Mouse (Mus musculus) cerebellum, adult 11-12 months (tissue): Measurements from ENCODE around the gene Prdm12.
A peak's percentile ranks its signal among the peaks of the same experiment; 100 is the strongest.
"Not testable (repeated sequence)": the region's sequence is repeated elsewhere in the genome, so short reads cannot be mapped to it uniquely, and the experiment has no call there.

Experiments
- DNase-seq: peaks from one replicate; pipeline ENCODE4 v3.0.0; 2022

The Prdm12 gene

GRCm38 (mm10) chr2:31653971-31654853 lies 14.4 kb downstream of the Prdm12 start:
- peak; percentile 27 for DNase-seq

DNA sequence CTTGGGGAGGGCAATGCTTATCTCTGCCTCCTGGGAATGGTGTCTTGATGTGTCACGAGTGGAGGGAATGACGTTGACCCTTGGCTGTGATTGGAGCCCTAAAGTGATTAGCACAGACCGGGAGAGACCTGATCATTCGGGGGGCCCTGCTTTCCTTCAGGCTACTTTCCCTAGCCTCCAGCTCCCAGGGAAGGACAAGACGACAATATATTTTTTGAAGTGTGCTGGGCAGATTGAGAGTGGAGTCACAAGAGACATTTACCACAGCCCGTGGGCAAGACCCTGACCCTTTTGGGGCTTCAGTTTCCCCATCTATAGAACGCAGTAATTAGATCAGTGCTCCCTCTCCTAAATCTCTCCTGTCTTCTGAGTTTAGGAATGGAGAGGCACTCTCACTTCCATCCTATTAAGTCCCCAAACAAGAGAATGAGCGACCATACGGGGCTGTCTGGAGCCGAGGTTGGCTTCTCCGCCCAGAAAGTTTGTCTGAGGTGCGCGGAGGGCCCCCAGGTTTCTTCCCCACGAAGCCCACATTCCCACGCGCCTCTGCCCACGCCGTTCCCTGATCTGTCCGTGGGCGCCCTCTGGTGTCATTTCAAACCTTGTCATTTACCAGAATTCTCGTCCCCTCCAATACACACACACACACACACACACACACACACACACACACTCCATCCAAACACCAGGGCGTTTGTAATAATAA lies 15.2 kb downstream of the Prdm12 start:
- DNase-seq: no peak

DNA sequence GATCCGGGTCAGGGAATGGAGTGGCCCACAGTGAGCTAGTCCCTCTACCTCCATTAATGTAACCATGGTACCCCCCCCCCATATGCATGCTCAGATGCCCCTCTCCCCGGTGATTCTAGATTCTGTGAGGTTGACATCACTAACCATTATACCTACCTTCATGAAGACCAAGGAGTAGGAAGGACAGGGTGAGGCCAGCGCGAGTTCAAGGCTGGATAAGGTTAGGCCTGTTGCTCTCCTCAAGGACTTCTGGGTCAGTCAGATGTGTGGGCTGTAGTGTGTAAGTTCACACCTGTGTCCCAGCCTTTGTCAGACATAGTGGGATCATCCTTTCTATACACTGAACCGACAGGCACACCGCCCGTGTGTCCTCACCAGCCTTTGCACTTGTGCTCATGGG lies 16.5 kb downstream of the Prdm12 start:
- DNase-seq: no peak

DNA sequence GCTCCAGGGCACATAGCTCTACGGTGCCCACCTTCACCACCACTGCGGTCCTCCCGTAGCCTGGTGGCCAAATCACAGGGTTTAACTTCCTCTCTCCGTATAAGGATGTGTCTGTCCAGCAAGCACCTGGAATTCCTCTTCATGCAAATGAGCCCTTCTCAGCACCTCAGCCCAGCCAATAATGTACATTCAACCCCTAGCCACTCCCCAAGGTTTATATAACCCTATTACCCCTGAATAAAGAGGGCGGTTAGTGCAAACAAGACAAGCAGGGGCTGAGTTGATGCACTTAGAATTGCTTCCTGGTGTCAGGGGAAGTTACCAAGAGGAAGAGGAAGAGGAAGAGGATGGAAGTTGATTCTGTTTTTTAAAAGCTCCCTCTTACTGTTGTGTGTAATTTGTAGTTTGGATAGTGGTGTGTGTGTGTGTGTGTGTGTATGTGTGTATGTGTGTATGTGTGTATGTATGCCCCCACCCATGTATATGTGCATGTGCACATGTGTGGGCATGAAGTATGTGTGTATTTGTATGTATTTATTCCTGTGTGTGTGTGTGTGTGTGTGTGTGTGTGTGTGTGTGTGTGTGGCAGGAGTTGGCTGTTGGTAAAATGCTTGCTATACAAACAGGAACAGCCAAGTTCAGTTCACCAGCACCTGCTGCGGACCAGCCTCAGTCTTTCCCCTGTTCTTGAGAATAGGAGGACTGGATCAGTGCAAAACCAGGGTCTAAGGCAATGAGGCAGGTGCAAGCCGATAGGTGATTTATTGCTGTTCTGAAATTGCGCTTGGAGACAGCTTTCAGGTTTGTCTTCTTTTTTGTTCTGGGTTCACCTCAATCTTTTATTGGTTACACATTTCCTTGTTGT lies 23.3 kb downstream of the Prdm12 start:
- no peak for DNase-seq

DNA sequence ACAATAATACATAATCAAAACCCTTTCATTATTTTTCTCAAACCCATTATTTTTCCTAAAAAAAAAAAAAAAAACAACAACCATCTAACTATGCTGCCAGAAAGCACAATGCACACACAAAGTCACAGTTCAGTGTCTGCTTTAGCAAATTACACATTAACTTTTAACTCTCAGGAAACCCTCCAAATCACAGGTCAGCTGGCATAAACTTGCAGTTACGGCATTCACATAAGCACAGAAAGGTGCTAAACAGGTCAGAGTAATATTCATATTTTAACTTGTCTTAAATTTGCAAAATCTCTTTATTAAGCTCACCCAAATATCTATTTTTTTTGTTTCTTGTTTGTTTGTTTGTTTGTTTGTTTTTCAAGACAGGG lies 24.0 kb downstream of the Prdm12 start:
- no peak for DNase-seq

DNA sequence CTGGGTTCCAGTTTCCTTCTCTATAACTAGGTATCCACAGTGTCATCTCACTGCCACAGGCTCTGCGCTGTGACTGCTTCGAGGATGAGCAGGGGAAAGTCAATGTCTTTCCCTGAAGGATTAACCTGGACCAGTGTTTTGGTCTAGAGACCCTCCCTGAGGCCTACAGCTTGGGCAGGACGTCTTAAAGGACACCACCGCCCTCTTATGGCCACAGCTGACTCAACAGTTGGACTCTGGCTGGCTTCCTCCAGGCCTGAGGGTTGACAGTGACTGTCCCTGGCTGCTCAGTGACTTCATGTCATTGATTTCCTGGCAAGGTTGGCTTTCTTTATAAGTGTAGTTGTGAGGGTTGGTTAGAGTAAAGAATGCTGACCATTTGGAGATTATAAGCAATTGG lies 27.5 kb downstream of the Prdm12 start:
- no peak for DNase-seq

GRCm38 (mm10) chr2:31670551-31671035 lies 30.8 kb downstream of the Prdm12 start, which contains the start of gene Exosc2:
Exosc2 (plus strand) TSS chr2:31670715.
- peak; percentile 93 for DNase-seq

DNA sequence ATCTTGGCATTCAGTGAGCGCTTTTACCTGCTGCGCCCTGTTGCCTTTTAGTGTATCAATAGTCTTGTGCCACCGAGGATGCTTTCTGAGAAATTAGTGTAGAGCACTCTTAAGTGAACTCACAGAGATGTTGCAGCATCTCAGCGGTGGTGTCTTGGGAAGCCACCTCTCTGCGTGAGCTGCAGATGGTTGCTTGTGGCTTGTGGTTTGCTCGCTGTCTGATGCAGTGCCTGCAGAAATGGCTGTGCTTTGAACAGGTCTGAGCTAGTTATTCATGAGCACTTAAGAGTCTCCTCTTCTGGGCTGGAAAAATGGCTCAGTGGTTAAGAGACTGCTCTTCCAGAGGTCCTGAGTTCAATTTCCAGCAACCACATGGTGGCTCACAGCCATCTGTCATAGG lies 38.8 kb downstream of the Prdm12 start:
- no peak for DNase-seq

GRCm38 (mm10) chr2:31681051-31681707 lies 41.3 kb downstream of the Prdm12 start:
- DNase-seq: not testable (repeated sequence)

- DNase-seq: no peak
Measured at GRCm38 (mm10) chr2:31681731-31682235, 41.9 kb downstream of the Prdm12 start.

DNA sequence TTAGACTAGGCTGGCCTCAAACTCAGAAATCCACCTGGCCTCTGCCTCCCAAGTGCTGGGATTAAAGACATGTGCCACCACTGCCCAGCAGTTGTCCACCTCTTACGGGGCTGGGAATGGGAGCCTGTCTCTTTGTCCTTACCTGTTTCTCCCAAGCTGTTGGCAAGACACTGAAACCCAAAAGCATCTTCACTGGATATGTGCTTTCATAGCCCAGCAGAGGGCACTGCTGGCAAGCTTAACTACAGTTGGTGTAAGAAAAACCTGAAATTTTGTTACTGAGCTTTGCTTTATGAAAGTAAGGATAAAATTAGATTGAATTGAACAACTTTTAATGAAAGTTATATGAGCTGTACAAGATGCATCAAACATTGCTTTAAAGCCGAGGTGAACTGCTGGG lies 43.8 kb downstream of the Prdm12 start:
- DNase-seq: peak; percentile 43

DNA sequence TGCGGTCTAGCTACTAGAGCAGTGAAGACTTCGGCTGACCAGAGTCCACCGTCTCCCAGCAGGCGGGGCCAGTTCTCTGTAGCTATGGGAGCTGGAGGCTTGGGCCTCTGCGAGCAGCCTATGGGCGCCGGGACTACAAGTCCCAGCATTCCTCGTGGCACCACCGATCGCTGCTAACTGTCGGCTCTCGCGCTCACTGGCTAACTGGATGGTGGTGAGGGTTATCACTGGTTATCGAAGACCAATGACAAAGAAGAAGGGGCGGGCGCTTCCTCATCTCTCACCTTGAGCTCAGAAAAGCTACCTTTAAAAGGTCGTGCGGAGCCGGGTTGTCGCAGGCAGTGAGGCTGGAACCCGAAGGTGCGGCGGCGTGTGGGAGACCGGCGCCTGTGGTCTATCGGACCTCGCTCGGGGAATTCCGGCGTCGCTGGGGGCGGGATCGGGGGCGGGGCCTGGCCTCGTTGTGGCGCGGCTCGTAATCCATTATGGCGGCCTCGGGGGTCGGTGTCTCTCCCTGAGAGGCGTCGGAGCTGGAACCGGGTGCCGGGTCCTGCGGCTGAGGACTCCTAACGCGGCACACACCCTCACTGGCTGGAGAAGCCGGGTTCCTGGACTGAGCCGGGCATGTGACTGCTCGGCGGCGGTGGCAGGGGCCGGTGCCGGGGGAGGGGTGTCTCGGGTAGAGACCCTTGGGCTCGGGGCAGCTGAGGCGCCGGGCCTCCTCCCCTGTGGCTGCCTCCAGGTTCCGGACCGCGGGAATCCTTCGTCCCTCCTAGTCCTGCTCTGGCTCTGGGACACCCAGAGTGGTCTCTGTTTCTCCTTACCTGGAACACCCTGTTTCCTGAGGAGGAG lies 48.5 kb downstream of the Prdm12 start, which contains the start of gene Abl1:
Gene Abl1, plus strand, starts transcription at position 303 of the 852 bp plus-strand sequence.
- DNase-seq: peak; percentile 96

DNA sequence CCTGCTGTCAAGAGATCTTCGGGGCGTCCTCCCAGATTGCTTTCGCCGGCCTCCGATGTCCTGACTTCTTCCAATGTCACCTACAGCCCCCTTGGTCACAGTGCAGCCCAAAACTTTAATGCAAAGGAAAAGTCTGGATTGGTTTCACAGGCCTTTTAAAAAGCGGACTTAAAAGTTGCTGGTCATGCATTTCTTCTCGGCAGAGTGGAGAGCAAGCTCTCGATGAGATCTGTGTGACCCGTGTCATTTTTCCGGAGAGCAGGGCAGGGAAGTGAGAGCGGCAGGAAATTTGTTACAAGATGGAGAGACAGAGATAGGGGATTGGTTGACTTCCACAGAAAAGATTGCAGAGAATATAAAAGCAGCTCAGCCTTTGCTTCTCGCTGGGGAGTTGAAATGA lies 49.2 kb downstream of the Prdm12 start:
- no peak for DNase-seq

DNA sequence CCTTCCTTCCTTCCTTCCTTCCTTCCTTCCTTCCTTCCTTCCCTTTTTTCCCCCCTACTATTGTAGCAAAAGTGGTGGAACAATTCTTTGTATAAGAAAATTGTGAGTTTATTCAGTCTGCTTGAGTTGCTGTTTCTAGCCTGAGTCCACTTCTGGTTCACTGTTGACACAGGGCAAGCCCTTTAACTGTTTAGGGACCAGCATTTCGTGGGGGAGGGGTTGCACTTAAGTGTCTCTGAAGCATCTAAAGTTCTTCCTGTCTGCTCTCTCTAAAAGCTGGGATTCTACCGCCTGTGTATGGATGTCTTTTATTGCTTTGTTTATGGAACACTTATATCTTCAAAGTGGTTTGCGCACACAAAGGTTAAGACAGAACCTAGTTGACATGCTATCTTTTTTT lies 50.2 kb downstream of the Prdm12 start:
- DNase-seq: no peak

DNA sequence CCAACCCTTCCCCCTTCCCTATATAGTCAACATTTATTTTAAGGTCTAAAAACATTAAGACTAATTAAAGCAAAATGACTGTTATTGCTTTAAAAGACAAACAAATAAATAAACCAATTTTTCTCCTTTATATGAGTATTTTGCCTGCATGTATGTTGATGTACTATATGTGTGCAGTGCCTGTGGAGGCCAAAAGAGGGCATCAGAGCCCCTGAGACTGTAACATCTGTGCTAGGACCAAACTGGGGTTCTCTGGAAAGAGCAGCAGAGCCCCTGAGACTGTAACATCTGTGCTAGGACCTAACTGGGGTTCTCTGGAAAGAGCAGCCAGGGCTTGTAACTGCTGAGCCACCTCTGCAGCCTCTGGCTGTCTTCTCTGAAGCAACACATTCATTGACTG lies 58.4 kb downstream of the Prdm12 start:
- no peak for DNase-seq

GRCm38 (mm10) chr2:31700545-31701446 lies 61.0 kb downstream of the Prdm12 start:
- no peak for DNase-seq

DNA sequence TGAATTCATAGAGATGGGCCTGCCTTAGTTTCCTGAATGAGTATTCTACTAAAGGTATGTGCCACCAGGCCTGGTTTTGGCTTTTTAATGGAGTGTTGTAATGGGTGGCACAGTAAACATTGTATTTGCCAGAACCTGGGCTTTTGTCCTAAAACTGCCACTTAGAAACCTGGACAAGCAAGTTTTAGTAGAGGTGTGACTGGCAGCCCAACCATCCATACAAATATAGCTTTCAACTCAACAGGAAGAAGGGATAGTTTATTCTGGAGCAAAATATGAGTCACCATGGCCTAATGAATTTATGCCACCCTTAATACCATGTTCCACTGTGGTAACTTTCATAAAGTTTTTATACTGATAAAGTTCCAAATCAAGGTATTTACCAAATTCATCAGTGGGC lies 63.4 kb downstream of the Prdm12 start:
- DNase-seq: no peak
